Mouse (Mus musculus): Measurements from ENCODE around the gene Sult2a7. TPM values are rescaled to one million over a fixed set of nuclear protein-coding genes. Genes with fewer than 3 reads are reported as not detected.

The Sult2a7 gene
- total RNA-seq (2021) = not detected
- long read RNA-seq = 0 reads

DNA sequence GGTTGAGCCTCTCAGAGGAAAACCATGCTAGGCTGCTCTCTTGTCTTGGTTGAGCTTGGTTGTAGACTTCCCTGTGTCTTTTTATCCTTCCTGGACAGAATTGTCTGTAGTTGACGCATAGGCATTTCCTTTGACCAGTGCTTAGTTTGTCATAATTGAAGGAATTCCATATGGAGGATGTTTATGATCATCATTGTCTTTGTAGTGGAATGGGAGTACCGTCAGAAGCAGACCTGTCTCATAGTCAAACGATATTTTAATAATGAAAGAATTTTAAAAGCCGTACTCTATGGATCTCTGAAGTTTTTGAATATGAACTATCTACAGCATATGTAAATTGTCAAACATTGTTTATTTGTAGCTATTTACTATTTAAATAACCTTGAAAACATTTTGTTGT lies at the start of gene Sult2a7:
Sult2a7 (minus strand) TSS at position 101 of the 400 bp plus-strand sequence.
- no peak for DNase-seq (ENCODE audit: low spot score in 2 of 2)

DNA sequence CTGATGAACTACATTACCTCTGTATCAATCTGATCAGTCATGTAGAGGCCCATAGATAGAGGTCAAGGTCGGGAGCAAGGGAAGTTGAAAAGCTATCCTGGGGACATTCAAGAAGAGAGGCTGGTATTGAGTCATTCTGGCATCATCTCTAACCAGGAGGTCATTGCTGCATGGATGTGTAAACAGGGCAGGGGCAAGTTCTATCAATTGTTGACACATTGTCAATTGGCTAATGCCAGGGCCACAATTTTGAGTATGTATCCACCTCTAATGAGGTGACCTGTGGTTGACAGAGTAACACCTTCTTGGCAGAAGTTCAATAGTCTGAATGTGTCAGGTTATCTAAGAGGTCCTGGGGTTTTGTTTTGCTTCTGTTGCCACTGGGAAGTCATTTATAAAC lies 31.2 kb upstream of the Sult2a7 start:
- DNase-seq (ENCODE audit: low spot score in 2 of 2) = no peak

DNA sequence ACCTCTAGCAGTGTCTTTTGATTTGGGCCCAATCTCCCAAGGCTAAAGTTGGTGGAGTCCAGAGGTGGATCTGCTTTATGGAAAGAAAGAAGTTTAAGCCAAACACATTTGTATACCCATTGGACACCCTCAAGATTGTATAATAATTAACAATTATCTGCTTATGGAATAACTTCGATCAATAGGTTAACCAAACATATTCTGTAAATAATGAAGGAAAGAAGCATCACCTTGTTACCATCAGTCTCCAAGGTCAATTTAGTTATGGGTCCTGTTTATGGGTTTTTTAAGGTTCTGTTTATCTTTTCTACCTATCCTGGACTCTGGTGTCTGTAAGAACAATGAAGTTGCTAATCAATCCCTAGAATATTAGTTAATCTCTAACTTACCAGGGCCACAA lies 28.6 kb upstream of the Sult2a7 start:
- no peak for DNase-seq (ENCODE audit: low spot score in 2 of 2)

DNA sequence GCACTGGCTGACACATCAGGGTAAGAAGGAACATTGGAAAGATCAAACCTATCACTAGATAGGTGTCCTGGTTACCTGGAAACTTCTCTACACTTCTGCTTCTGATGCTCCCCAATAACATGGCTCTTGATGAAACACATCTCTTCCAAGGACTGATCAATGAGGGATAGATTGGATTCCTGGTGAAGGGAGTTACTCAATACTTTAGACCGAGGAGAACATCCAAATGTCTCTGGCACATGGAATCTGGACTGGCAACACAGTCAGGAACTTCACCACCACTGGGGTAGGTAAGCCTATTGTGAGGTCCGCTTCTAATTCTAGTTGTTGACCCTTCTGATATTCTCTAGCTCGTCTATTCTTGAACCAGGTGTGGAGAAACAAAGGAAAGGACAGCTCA lies 24.3 kb upstream of the Sult2a7 start:
- DNase-seq (ENCODE audit: low spot score in 2 of 2) = no peak

DNA sequence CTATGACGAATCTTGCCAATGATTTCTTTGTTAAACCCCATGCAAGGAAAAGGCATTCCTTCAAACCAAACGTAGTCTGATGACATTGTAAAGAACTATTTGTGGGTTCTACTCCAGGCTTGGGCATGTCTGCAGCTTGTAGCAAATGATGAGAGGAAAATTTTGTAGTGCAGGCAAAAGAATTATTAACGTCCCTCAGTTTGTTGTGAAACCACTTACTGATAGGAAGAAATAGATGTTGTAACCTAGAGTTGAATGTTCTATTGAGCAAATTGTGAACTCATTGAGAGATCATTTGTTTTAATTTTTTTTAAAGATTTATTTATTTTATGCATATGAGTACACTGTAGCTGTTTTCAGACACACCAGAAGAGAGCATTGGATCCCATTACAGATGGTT lies 1.1 kb downstream of the Sult2a7 start:
- no peak for DNase-seq (ENCODE audit: low spot score in 2 of 2)

DNA sequence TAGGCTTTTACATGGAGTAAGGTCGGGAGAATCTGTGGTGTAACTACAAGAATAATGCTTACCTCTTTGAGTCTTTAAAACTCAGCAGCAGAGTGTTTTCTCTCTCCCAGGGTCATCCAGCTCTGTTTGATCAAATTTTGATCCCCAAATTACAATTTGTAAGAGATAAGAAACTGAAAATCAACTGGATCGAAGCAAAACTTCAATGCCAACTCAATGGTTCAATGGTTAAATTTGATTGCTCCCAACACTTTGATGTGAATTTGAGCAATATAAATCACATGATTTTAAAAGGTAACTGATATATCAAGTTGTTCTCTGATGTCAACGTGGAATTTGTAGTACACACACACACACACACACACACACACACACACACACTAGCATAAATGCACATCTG lies 47.5 kb downstream of the Sult2a7 start, which contains the start of gene Sult2a8:
Sult2a8 (minus strand) TSS at position 236 of the 400 bp plus-strand sequence.
- DNase-seq (ENCODE audit: low spot score in 2 of 2) = no peak

DNA sequence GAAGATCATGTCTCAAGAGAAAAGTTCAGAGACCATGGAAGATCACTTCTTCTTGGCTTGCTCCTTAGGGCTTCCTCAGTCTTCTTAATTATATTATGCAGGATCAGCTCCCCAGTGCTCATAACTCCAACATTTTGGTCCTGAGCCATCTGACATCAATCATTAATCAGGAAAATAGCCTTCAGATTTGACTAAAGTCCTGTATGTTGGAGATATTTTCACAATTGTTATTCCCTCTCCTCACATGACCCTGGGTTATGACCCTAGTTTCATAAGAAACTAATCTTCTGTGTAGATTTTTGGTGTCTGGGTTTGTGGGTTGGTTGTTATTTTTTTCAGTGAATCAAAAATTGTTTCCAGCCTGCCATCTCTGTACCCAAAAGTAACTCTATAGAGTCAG lies 54.4 kb downstream of the Sult2a7 start:
- no peak for DNase-seq (ENCODE audit: low spot score in 2 of 2)

DNA sequence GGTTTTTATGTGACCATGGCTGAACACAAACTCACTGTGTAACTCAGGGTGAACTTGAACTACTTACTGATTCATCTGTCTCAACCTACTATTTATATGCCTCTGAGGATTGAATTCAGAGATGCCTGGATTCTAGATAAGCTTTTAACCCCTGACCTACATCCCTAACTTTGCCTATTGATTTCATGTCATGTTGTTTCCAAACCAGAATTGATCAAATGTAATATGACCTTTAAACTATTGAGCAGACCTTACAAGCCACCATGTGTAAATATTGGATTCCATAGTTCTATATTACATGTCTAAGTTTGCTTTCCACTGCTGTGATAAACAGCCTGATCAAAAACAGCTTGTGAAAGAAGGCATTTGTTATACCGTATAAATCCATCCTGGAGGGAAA lies 55.5 kb downstream of the Sult2a7 start:
- no peak for DNase-seq (ENCODE audit: low spot score in 2 of 2)

DNA sequence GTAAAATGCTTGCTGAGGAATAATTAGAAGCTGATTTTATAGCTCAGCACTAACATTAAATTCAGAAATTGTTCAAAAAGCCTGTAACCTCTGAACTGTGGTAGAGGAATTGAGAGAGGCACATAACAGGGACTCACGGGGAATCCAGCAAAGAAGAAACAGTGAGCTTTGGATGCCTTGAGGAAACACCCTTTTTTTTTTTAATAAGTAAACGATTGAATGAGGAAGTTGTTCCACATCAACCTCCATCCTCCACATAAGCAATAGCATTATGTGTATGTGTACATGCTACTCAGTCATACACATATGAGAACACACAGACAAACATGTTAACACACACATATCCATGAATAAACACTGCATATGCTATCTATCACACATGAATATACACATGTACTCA lies 56.0 kb downstream of the Sult2a7 start:
- DNase-seq (ENCODE audit: low spot score in 2 of 2) = no peak

Other genes with a start within 250 kb of the Sult2a7 start
- gene Sult2a6, start 239.4 kb downstream of the Sult2a7 start, total RNA-seq (2021) = not detected
- gene Obox8, start 160.7 kb downstream of the Sult2a7 start, total RNA-seq (2021) = not detected
- not detected for gene Sult2a8, start 47.5 kb downstream of the Sult2a7 start, total RNA-seq (2021)
- gene Vmn1r90, start 69.3 kb upstream of the Sult2a7 start, total RNA-seq (2021) = under 1 TPM in 1 of 2 experiments, not detected in 1; 0.14 TPM
- not detected for gene Obox7, start 165.3 kb upstream of the Sult2a7 start, total RNA-seq (2021)

All from layer of hippocampus, postnatal 10 days (tissue).